Mouse (Mus musculus): ENCODE data around the gene Cpt1b.
"Not testable (repeated sequence)": the region's sequence is repeated elsewhere in the genome, so short reads cannot be mapped to it uniquely, and the experiment has no call there.

Gene Cpt1b

DNA sequence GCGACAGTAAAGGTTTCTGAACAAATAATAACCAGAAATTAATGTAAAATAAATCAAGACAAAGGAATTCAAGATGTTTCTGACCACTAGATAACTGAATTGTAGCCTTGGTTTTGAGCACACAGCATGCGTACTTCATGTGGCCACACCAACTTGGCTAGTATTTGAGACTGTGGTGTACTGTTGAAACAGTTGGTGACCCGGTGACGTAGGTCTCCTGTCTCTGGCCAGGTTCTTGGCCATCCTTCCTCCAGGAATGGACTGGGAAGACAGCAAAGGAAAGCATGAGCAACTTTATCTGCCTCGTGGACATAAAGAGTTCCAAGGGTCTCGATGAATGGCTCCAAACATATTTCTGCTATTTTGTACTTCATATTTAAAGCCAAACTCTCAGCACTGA, 6.1 kb upstream of the Cpt1b start:
- DNase-seq, result no peak

DNA sequence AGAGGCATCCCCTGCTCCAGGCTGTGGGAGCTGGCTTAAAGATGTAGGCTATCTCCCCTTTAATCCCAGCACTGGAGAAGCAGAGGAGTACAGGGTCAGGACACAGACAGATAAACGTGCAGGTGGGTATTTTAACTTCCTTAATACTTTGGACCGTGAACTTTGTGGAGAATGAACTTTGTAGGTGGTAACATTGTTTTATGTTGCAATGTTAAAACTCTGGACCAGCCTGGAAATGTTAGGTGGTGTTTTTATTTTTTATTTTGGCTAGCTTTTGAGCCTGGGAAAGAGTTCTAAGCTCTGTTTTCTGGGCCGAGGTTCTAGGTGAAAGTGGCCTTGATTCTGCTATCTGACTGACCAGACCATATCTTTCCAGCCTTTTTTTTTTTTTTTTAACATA, 5.6 kb upstream of the Cpt1b start:
- no peak for DNase-seq

DNA sequence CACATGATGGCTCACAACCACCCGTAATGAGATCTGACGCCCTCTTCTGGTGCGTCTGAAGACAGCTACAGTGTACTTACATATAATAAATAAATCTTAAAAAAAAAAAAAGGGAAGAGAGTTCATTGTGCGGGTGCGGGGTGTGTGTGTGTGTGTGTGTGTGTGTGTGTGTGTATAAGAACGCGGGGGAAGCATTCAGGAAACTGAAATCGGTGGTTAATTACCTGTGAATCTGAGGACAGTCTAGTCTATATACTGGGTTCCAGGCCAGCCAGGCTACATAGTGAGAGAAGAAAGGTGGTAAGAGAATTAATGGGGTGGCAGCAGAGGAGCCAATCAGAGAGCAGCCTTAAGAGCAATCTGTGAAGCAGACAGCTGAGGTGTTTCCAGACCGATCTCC, 5.1 kb upstream of the Cpt1b start:
- DNase-seq, result not testable (repeated sequence)

DNA sequence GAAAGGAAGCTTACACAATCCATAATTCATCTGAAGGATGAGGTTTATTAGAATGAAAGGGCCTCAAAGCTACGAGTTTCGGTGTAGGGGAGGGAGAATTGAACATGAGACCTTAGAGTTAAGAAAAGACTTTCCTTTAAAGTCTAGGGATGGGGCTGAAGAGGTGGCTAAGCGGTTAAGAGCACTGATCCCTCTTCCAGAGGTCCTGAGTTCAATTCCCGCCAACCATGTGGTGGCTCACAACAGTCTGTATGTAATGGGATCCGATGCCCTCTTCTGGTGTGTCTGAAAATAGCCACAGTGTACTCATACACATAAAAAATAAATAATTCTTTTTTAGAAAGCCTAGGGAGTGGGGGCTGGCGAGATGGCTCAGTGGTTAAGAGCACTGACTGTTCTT, 4.7 kb upstream of the Cpt1b start:
- DNase-seq, result no peak

DNA sequence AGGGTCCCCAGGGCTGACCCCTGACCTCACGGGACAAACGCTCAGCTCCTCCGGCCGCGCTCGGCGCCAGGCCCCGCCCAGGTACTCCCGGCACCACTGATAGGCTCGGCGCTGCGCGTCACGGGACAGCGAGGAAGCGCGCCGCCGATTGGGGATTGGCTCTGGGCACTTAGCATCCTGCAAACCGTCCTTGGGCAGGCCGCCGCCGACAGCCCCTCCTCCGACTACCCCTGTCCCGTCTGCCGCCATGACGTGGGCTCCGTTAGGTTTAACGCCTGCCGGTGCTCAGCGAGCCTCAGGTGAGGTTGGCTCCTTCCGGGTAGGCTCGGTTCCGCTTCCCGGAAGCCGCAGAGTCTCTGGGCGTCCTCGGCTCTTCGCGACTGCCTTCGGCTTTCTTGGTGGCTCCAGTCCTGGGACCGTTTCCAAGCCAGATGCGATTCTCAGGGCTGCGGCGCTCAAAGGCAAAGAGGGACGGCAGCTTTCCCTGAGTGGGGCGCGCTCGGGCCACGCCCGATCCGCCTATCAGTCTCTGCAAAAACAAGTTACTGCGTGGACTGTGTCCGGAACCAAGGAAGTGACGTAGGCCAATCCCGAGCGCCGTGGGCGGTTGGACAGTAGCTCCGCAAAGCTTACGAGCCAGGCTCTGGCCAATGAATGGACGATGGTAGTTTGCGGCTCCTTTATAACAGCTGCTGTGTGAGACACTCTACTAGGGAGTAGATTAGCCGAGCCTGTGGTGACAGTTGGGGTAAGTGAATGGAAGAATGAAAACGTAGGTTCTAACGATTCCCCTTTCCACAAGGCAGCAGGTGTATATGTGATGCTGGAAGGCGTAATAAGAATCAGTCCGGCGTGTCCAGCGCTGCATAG, 3.9 kb upstream of the Cpt1b start, which contains the start of the genes C730034F03Rik, Gm44502 and Chkb:
C730034F03Rik (plus strand) TSS at position 238 of the 870 bp plus-strand sequence.
Gm44502 (minus strand) TSS at position 345 of the 870 bp plus-strand sequence.
Chkb (minus strand) TSS at position 557 of the 870 bp plus-strand sequence.
- peak; percentile 83 to 85 for DNase-seq

DNA sequence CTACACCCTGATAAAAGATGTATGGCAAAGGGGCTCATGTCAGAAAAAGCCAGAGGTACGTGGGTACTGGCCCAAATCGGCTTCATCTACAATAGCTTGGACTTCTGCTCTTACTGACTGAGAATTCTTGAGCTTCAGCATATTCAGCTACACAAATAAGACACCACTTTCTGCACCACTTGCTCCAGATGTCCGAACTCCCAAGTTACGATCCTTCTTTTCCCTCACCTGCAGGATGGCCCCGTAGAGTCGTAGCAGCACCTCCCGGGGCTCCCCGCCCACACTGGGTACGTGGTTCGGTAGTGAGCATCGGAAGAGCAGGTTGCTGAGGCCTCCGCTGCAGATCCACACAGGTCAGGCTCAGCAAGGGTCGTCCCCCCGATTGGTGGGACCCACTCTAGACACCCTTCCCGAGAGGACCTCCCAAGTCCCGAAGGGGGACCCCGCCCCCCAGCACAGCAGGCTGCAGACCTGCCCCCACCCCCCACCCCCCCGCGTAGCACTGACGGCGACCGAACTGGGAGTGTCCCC, 3.2 kb upstream of the Cpt1b start:
- no peak for DNase-seq

DNA sequence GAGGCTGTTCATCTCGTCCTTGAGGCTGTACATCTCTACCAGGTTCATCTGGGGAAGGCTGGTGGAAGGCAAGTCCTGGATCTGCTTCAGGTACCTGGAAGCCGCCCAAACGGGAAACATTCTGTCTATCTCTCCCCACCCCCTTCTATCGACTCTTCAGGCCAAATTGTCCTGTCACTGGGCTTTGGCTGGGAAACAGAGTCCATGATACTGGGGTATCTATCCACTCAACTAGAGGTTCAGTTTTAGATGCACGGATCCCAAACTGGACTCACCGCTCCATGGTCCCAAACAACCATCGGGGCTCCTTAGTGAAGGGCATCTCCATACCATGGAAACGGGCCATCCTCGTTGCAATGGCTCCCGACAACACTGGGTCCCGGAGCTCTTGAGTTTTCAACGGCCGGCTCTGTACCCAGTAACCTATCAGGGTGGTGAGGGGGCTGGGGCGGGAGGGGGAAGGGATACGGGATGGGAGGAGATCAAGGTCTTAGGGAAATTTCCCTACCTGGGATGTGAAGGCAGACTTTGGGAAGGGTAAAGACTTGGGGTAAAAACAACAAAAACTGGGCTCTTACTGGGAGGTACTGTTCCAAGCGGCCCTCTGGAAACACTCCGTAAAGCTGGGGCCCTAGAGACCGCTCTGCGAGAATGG, 2.6 kb upstream of the Cpt1b start:
- no peak for DNase-seq

DNA sequence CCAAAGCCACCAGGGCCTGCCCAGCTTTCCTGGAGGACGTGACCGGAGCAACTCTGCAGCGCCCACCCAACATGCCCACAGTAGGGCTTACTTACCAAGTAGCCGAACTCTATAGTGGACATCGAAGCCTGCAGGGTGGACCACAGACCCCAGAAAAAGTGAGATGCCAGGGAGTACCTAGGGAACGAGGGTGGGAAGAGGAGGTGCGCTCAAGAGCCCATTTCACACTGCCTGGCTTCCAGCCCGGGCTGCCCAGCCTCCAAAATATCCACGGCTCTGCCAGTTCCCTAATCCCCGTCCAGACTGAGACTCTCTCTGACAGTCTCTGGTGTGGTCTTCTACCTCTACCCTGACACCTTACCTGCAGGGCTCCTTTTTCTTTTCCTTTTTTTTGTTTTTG, 1.1 kb upstream of the Cpt1b start:
- DNase-seq, result no peak

DNA sequence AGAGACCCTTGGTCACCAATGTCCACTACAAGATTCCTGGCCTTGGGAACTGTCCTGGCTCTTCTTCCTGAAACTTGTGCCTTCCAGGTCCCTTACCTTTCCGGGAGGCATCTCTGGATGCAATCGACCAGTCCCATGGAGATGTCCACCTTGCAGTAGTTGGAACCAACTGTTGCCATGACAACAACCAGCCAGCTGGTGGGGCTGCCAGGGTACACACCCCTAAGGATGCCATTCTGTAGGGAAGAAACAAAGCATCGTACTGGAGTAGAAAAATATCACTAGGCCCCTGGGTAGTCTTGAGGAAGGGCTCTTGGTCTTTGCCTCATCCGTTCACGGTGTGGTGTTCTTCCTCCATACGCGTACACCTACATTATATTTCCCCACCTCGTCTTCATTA, 1.0 kb downstream of the Cpt1b start:
- no peak for DNase-seq

DNA sequence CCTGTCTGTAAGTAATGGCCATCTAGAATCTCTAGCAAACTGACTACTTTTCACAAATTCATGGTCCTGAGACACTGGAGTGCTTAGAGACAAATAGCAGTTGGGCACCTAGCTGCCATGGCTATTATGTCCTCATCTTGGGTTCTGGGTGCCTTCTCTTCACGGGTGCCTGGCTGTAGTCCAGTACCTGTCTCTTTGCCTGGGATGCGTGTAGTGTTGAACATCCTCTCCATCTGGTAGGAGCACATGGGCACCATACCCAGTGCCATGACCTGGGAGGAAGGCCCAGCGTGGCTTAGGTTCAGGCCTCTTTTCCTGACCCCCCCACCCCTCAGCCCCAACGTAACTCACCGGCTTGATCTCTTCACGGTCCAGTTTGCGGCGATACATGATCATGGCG, 3.7 kb downstream of the Cpt1b start:
- no peak for DNase-seq

DNA sequence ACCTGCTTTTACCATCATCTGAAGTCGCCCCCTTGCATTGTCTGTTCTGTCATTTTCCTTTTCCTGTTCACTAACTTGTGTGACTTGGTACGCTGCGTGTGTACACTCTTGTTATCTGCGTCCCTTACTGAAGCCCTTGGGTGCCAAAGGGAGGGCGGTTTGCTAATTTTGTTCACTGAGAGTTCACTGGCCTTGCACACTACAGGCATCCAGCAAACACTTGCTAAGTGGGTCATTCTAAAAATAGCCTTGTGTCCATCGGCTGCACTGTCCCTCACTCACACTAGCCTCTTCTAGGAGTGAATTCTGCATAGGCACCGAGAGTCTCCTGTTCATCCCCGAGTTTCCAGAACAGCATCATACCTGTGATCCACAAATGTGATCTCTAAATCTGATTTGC, 10.4 kb downstream of the Cpt1b start:
- no peak for DNase-seq

DNA sequence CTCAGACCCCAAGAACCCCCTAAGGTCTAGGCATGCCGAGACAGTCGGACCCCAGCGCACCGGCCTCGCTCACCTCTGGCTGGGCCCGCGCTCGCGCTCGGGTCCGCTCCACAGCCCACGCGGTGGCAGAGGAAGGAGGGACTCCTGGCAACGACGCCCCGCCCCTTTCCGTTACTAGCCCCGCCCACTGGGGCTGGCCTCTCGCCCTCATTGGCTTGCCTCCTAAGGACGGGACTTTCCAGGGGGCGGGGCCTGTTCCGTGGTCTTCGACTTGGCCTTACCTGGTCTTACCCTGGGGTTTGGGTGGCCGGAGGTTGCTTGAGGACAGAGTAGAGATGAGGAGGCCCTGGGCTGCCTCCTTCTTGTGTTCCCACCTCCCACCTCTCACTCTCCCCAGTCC, 15.5 kb downstream of the Cpt1b start, which contains the start of gene Syce3:
Syce3 (minus strand) TSS at position 386 of the 400 bp plus-strand sequence.
- no peak for DNase-seq

DNA sequence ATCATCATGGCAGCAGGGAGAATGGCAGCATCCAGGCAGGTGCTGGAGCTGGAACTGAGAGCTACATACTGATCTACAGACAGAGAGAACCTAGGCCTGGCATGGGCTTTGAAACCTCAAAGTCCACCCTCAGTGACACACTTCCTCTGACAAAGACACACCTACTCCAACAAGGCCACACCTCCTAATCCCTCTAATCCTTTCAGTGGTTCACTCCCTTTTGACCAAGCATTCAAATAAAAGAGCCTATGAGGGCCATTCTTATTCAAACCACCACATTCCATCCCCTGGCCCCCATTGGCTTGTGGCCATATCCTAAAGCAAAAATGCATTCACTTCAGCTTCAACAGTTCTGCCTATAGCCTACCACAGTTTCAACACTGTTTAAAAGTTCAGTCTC, 19.0 kb downstream of the Cpt1b start:
- DNase-seq, result no peak

DNA sequence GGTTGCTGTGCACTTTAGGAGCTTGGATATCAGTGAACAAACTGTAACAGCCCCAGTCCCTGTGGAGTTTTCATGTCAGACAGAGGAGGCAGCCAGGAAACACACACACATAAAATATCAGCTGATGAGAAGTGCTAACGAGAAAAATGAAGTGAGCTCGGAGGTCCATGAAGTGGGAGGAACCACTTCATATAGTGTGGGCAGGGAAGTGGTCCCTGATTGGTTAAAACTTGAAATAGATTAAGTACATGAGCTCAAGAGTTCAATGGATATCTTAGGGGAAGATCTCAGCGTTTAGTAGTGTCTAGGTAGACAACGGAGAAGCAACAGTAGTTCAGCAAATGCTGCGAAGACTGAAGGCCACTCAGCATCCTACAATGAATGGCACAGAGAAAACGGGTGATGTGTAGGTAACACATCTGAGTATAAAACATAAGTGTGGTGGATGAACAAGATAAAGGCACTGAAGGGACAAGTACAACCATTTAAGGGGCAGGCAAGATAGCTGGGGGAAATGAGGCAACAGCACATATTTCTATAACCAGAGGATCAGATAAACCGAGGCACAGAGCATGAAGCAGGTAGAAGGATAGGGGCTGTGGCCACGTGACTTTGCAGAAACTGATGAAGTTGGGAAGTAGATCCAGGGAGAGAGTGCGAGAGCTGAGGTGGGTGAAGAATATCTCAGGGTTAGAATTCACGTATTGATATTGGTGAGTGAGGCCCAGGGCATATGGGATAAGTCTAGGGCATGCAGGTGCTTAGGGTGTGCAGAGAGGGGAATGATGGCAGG, 20.6 kb downstream of the Cpt1b start:
- DNase-seq, result no peak

DNA sequence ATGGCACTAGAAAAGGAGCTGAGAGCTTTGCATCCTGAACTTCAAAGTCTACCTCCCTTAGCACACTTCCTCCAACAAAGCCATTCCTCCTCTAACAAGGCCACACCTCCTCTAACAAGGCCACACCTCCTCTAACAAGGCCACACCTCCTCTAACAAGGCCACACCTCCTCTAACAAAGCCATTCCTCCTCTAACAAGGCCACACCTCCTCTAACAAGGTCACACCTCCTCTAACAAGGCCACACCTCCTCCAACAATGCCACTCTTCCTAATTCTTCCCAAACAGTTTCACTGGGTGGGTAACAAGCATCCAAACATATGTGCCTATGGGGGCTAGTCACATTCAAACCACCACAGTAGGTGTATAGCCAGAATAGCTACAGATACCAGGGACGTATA, 23.2 kb downstream of the Cpt1b start:
- DNase-seq, result no peak

DNA sequence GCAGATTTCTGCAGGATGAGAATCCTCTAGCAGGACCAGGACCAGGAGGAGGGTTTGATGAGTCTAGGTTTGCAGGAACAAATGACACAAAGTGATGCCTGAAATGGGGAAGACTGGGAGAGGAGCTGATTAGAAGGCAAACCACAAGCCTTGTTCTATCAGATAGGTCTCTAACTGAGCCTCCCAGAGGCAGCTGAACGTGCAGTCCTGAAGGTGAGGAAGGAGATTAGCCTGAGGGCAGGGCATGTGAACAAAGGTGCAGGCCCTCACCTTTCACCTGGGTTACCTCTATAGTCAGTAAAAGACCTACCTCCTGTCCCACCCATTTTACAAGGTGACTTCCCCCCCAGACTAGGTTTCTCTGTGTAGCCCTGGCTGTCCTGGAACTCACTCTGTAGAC, 25.9 kb downstream of the Cpt1b start:
- no peak for DNase-seq

DNA sequence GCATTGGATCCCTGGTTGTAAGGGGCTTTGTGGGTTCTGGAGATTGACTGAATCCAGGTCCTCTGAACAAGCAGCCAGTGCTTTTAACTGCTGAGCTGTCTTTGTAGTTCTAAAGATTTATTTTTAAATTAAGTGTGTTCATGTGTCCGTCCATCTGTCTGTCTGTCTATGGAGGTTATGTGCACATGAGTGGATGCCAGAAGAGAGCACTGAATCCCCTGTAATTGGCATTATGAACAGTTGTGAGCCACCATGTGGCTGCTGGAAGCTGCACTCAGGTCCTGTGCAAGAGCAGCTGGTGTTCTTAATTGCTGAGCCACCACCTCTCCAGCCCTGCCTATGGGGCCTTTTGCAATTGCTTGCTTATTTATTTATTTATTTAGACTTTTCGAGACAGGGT, 27.5 kb downstream of the Cpt1b start:
- DNase-seq, result no peak

DNA sequence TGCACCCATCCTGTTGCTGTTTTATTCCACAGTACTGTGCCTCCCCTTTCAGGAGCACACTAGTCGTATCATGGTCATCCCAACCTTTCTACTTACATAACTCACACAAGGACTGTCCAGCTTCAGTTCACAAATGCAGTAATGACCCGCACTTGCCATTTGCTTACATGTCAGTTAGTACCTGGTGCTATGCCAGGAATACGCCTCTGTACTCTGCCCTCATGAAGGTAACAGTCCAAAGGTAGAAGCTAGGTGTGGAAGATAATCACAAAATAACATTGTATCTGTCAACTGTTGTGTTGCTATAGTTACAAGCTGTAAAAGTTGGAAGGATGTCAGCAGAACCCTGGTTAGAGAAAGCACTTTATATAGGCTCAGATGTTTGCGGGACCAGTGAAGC, 28.8 kb downstream of the Cpt1b start:
- DNase-seq, result no peak

DNA sequence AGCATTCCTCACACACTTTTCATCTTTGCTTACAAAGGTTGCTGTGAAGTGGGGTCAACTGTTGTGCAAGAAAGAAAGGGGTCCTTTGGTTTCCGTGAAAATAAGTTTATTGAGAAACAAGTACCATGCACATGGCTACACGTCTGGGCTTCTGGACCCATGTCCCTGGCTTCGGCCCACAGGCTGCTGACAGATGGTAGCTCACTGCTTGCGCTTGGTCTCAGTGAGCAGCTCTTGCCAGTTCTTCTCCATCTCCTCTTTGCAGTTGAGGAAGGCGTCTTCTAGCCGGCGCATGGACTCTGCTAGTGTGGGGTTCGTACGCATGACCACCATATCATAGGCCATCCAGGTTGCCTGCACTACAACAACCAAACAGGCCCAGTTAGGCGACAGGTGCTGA, 35.6 kb downstream of the Cpt1b start:
- no peak for DNase-seq

DNA sequence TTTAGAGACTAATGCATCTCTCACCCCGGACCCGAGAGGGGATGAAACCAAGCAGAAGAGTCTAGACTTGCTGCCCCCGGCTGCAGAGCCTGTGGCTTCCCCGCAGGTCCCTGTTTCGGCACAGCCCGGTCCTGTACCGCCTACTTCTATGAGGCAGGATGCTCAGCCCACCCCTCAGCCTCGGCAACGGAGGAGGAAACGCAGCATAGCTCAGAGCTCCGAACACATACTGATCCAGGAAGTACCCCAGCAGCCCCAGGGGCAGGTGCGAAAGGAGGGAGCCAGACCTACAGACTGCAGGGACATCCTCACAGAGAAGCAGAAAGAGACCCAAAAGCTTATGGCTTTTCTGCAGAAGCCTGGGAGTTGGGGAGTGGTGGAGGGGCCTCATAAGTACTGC, 38.5 kb downstream of the Cpt1b start:
- no peak for DNase-seq

DNA sequence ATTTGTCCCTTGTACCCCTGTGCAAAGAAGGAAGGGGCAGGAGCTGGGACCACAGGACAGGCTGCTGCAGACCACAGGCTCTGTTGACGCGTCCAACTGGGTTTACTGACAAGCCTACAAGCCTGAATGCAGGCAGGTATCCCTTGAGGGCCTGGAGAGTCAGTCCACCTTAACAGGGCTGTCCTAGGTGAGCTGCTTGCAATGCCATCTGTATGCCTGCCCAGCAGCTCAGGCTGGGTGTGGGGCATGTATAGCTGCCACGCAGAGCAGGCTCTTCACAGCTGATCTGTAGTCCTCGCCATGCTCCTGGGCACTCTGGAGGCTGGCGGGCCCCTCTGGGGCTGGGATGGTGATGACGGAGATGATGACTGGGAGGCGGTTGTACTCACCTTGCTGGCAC, 41.0 kb downstream of the Cpt1b start, which contains the start of gene Klhdc7b:
Klhdc7b (plus strand) TSS at position 301 of the 400 bp plus-strand sequence.
- DNase-seq, result no peak

DNA sequence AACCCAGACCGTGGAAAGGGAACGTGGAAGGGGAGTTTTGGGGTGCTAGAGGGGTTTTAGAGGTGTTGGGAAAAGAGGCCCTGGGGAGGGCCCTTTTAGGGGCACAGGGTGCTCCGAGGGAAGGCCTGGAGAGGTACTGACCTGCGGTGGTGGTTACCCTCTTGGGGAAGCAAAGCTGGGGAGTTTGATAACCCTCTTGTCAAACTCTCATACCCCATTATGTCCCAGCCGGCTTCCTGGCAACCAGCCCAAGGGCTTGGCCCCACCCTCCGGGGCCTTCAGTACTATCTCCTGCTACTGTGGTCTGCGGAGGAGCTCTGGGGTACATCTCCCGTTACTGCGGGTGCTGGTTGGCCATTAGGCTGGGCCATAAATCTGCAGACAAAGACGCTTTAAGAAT, 46.2 kb downstream of the Cpt1b start:
- DNase-seq, result no peak

DNA sequence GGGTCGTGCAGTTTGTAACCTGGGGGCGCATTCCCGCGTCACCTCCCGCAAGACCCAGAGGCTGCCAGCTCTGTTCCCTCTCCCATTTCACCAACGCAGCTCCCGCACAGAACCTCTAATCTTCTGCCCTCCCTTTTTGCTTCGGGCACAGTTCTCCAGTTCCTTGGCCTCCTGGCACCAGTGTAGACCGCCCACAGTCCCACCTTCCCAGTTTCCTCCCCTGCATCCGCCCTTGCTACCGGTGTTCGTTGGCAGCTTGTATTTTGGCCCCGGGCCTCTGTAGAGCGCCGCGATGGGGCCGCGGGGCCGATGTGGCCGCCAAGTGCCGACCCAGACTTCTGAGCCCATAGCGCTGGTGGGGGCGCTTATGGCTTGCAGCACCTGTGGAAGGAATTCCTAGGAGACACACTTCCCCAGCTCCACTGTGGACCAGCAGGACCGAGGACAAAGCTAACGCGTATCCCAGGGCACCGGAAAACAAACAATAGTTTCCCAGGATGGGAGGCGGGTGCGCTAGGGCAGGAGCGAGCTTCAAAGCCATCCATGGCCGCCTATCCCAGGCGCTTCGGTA, 46.7 kb downstream of the Cpt1b start, which contains the start of gene Odf3b:
Odf3b (minus strand) TSS at position 452 of the 571 bp plus-strand sequence.
- DNase-seq, result no peak

Data from spleen, adult 18-20 months (tissue).